Mouse (Mus musculus): ENCODE measurements around the gene Mllt11. TPM values are rescaled to one million over a fixed set of nuclear protein-coding genes. Genes with fewer than 3 reads are reported as not detected.

Mllt11 gene
- polyA plus RNA-seq, 1 experiment from 2014 or later = 17.1 TPM

DNA sequence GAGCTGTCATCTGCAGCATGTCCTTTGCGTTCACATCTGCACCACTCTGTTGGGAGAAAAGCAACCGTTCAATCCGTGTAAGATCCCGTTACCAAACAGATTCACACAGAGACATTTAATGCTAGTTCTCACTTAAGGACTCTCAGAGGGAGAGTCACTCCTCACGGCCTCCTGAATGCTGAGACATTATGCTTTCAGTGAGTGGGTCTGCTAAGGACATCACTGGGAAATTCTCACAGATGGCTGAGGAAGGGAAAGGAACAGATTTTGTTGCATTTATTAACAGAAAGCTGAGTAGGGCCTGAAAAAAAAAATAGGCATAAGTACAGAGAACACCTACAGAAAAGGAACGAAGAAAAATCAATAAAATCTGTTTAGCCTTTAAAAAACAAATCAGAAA lies 28.1 kb downstream of the Mllt11 start:
- H3K36me3 ChIP-seq = peaks cover 90% of the 10 kb centered on the region
- no peaks in the 10 kb centered on the region for H3K4me1 ChIP-seq
- no peak overlapping the region for H3K9ac ChIP-seq
- no peaks in the 10 kb centered on the region for H3K27me3 ChIP-seq
- no peaks in the 10 kb centered on the region for H3K9me3 ChIP-seq
- H3K27ac ChIP-seq = no peak overlapping the region
- no peak overlapping the region for H3K4me2 ChIP-seq (replicated peaks)
- no peak for ATAC-seq (ENCODE audit: low FRiP score, low read depth)
- no peak overlapping the region for H3K4me3 ChIP-seq
- WGBS = 89% methylated on average over 6 of the region's 6 CpGs

DNA sequence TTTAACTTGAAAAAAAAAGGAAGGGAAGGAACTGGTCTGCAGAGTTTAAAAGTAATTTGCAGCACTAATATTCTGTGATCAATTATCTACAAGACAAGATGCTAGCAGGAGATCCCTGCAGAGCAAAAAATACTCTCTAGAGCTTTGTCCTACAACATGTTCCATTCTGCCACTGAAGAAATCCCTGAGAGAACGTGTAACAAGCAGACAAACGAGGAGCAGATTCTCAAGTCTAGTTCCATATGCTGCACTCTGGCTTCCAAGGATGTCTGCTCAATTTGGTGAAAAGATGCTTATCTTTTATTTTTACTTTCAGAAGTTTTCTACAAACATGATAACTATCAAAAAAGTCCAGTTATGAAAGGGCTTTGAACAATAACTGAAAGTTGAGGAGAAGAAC lies 31.4 kb downstream of the Mllt11 start:
- 65% methylated on average over 2 of the region's 2 CpGs for WGBS
- no peak for ATAC-seq (ENCODE audit: low FRiP score, low read depth)
- H3K4me3 ChIP-seq = no peak overlapping the region
- H3K4me2 ChIP-seq (replicated peaks) = no peak overlapping the region
- peaks cover 90% of the 10 kb centered on the region for H3K36me3 ChIP-seq
- H3K27ac ChIP-seq = no peak overlapping the region
- no peaks in the 10 kb centered on the region for H3K27me3 ChIP-seq
- H3K9ac ChIP-seq = no peak overlapping the region
- no peaks in the 10 kb centered on the region for H3K4me1 ChIP-seq
- H3K9me3 ChIP-seq = no peaks in the 10 kb centered on the region

DNA sequence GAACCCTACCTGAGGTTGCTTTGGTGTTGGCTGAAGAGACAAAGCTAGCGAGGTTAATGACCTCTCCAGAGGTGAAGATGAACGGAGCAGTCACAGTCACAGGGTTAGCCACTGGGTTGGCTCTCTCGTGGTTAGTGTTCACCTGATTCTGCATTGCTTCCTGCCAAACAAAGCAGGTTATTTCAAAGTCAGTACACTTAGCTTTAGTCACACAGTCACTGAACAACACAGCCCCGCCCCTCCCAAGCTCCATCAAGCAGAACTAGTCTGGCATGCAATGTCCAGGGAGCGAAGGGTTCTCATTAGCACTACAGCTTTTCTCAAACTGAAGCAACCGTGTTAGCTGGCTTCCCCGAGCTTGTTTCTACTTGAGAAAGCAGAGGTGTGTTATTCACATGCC lies 31.8 kb downstream of the Mllt11 start:
- H3K27me3 ChIP-seq = no peaks in the 10 kb centered on the region
- no peak for ATAC-seq (ENCODE audit: low FRiP score, low read depth)
- WGBS = 87% methylated on average over 7 of the region's 7 CpGs

DNA sequence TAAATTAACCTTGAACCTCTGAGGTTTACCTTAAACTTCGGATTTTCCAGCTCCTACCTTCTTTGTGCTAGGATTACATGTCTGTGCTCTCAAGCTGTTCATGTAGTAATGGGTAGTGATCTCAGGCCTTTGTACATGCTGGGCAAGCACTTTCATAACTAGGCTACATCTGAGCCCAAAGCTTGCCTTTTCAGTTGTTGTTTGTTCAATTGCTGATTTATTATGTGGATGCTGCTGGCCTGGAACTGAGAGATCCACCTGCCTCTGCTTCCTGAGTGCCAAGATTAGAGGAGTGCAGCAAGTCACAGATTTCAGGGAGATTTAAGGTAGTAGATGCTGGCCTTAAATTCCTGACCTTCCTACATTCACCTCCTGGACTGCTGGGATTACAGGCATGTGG lies 32.9 kb downstream of the Mllt11 start:
- Histone ChIP-seq H3K4me1 (no peaks in the 10 kb centered on the region), H3K36me3 (peaks cover 91% of the 10 kb centered on the region), H3K27ac (no peak overlapping the region), H3K9me3 (no peaks in the 10 kb centered on the region), H3K4me3 (no peak overlapping the region), H3K9ac (no peak overlapping the region), H3K4me2 (replicated peaks) (no peak overlapping the region), H3K27me3 (no peaks in the 10 kb centered on the region)
- ATAC-seq (ENCODE audit: low FRiP score, low read depth) = no peak
- WGBS = 84% methylated on average over 1 of the region's 1 CpGs

More for the DNA sequence above, 31.8 kb downstream of the Mllt11 start:
- H3K4me2 ChIP-seq (replicated peaks) = no peak overlapping the region
- H3K9me3 ChIP-seq = no peaks in the 10 kb centered on the region
- H3K36me3 ChIP-seq = peaks cover 90% of the 10 kb centered on the region
- no peaks in the 10 kb centered on the region for H3K4me1 ChIP-seq
- H3K4me3 ChIP-seq = no peak overlapping the region
- no peak overlapping the region for H3K9ac ChIP-seq
- H3K27ac ChIP-seq = no peak overlapping the region

DNA sequence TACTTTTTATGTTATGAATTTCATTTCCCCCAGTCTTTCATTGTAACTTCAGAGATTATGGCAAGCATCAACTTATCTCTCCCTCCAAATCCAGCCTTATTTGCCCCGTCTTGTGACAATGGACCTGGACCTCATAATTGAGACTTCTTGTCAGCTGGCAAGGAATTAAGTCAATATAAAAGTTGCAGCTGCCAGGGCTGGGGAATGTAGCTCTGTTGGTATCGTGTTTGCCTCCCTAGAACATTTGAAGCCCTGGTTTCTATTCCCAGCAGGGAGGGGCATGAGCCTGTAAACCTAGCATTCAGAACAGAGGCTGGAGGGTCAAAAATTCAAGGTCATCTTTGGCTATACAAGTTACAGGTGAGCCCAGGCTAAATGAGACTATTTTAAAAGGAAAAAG lies 36.2 kb downstream of the Mllt11 start:
- H3K9me3 ChIP-seq = no peaks in the 10 kb centered on the region
- no peak overlapping the region for H3K4me2 ChIP-seq (replicated peaks)
- H3K9ac ChIP-seq = no peak overlapping the region
- no peak for ATAC-seq (ENCODE audit: low FRiP score, low read depth)
- H3K36me3 ChIP-seq = peaks cover 78% of the 10 kb centered on the region
- H3K4me3 ChIP-seq = no peak overlapping the region
- H3K27ac ChIP-seq = no peak overlapping the region
- 85% methylated on average over 2 of the region's 2 CpGs for WGBS
- H3K4me1 ChIP-seq = no peaks in the 10 kb centered on the region
- H3K27me3 ChIP-seq = no peaks in the 10 kb centered on the region

DNA sequence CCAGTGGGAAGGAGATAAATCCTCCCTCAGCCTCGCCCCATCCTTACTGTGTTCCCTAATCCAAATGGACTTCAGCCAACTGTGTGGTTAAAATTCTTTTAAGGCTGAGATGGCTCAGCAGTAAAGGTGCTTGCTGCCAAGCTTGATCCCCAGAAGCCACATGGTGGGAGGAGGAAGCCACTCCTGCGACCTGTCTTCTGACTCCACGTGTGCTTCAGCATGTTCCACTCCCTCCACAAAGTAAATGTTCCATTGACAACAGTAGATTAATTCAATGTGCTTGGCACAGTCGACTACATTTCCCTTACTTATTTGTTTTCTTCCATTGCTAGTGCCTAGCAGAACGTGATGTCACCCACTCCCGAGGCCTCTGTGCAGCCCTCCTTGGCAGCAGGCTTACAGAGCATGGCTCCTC lies 37.2 kb downstream of the Mllt11 start:
- Histone ChIP-seq H3K4me2 (replicated peaks) (no peak overlapping the region), H3K4me3 (no peak overlapping the region), H3K9ac (no peak overlapping the region), H3K36me3 (peaks cover 75% of the 10 kb centered on the region), H3K4me1 (no peaks in the 10 kb centered on the region), H3K27me3 (no peaks in the 10 kb centered on the region), H3K27ac (no peak overlapping the region), H3K9me3 (no peaks in the 10 kb centered on the region)
- WGBS = 75% methylated on average over 6 of the region's 6 CpGs
- ATAC-seq (ENCODE audit: low FRiP score, low read depth) = no peak

DNA sequence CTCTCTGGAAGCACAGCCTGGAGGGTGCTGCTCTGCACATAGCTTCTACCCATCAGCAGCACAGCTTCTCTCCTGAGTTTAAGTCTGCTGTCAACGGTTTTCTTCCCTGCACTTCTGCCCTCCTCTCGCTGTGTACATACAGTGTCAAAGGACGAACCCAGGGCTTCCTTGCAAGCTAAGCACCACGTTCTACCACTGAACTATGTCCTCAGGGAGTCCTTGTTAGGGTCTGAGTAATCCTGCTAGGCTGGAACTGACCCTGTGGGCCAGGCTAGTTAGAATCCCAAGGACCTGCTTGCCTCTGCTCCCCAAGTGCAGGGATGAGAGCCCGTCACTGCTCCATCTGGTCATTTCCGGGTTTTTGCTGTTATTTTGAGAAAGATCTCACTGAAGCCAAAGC lies 45.1 kb downstream of the Mllt11 start:
- no peak overlapping the region for H3K9ac ChIP-seq
- no peaks in the 10 kb centered on the region for H3K27me3 ChIP-seq
- no peak overlapping the region for H3K27ac ChIP-seq
- H3K4me2 ChIP-seq (replicated peaks) = no peak overlapping the region
- WGBS = 86% methylated on average over 6 of the region's 6 CpGs
- H3K4me3 ChIP-seq = no peak overlapping the region
- no peaks in the 10 kb centered on the region for H3K9me3 ChIP-seq
- no peak for ATAC-seq (ENCODE audit: low FRiP score, low read depth)
- no peaks in the 10 kb centered on the region for H3K4me1 ChIP-seq
- peaks cover 85% of the 10 kb centered on the region for H3K36me3 ChIP-seq

DNA sequence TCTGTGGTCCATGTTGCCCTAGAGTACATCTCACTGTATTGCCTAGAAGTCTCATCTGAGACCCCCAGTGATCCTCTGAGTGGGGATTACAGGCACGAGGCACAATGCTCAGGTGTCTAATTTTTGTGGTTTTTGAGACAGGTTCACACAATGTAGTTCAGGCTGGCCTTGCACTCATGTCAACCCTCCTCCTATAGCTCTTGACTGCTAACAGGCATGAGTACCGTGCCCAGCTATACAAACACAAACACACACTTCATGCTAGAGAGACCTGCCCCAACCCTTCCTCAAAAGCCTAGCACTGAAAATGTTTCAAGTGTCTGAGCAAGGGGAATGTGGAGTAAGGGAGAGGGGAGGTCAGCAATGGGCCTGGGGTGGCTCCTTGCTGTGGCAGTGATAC lies 45.9 kb downstream of the Mllt11 start:
- no peaks in the 10 kb centered on the region for H3K4me1 ChIP-seq
- no peak for ATAC-seq (ENCODE audit: low FRiP score, low read depth)
- no peak overlapping the region for H3K9ac ChIP-seq
- H3K27ac ChIP-seq = no peak overlapping the region
- no peaks in the 10 kb centered on the region for H3K9me3 ChIP-seq
- peaks cover 83% of the 10 kb centered on the region for H3K36me3 ChIP-seq
- H3K4me2 ChIP-seq (replicated peaks) = no peak overlapping the region
- WGBS = 96% methylated on average over 2 of the region's 2 CpGs
- H3K27me3 ChIP-seq = no peaks in the 10 kb centered on the region
- no peak overlapping the region for H3K4me3 ChIP-seq

DNA sequence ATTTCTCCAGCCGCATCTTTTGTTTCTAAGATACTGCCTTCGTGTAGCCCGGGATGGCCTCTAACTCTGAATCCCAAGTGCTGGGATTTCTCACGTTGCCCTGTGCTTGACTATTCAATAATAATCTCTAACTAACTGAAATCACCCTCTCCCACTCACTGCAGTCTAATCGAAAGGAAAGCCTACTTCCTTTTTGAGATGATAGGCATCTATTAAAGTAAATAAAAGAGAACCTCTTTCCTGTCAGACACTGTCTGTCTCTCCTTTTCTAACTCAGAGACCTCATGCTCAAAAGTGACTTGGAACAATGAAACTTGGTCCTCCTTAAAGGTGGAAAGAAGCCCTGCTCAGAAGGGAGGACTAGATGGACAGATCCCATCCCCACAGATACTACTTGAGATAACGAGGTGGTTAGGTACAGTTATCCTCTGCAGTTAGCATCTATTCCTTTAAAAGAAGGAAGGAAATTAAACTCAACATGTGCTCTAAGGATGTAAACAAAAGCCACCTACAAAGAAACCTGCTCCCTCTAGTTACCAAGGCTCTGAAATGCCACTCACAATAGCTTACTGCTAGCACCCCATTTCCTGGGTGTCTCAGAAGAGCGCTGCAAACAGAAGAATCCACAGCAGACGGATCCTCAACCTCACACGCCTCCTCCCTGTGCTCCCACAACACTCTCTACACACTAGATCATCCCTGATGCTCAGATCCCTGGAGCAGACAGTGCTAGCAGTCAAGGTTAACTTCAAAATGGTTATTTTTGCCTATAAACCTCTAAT lies 47.0 kb downstream of the Mllt11 start:
- Histone ChIP-seq H3K9me3 (no peaks in the 10 kb centered on the region), H3K36me3 (peaks cover 77% of the 10 kb centered on the region), H3K4me3 (no peak overlapping the region), H3K27me3 (no peaks in the 10 kb centered on the region), H3K27ac (no peak overlapping the region), H3K4me2 (replicated peaks) (no peak overlapping the region), H3K4me1 (no peaks in the 10 kb centered on the region), H3K9ac (no peak overlapping the region)
- ATAC-seq (ENCODE audit: low FRiP score, low read depth) = no peak
- WGBS = 90% methylated on average over 9 of the region's 9 CpGs

DNA sequence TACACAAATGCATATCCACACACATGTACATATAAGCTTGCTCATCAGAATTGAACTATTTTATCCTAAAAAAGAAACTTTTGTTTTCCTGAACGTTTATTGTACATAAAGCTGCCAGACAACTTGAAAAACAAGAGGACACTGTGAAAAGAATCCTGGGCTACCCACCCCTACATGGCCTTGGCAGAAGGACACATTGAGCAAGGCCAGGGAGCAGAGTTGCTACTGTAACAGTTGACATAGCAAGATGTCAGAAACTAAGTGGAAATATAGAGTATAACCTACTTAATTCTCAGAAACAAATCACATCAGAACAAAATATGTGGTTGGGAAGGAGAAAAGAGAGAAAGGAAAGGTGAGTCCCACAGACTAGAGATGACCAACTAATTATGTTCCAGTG lies 50.1 kb downstream of the Mllt11 start:
- no peak for ATAC-seq (ENCODE audit: low FRiP score, low read depth)

DNA sequence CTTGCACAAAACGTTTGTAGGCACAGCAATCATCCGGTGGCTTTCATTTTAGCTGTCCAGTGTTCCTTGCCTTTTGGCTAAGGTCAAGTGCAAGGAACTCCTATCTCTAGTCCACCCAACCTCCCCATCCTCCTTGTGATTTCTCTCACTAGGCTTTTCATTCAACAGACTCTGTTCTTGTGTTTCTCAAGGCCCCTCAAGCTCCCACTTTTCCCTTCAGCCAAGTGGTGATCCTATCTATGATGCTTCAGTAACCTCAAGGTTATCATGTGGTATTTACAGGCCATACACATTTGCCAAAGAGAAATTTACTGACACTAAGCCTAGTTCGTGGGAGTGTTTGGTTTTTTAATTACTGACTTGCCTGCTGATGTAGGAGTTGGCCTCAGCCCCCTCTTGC lies 52.1 kb downstream of the Mllt11 start:
- Histone ChIP-seq H3K4me1 (no peaks in the 10 kb centered on the region), H3K4me2 (replicated peaks) (no peak overlapping the region), H3K9ac (no peak overlapping the region), H3K36me3 (peaks cover 28% of the 10 kb centered on the region), H3K27me3 (no peaks in the 10 kb centered on the region), H3K4me3 (no peak overlapping the region), H3K27ac (no peak overlapping the region), H3K9me3 (no peaks in the 10 kb centered on the region)
- ATAC-seq (ENCODE audit: low FRiP score, low read depth) = no peak
- WGBS = 70% methylated on average over 3 of the region's 3 CpGs

More for the DNA sequence above, 50.1 kb downstream of the Mllt11 start:
- peaks cover 46% of the 10 kb centered on the region for H3K36me3 ChIP-seq
- H3K4me2 ChIP-seq (replicated peaks) = no peak overlapping the region
- WGBS = 74% methylated on average over 1 of the region's 1 CpGs
- no peaks in the 10 kb centered on the region for H3K9me3 ChIP-seq
- no peak overlapping the region for H3K27ac ChIP-seq
- no peaks in the 10 kb centered on the region for H3K27me3 ChIP-seq
- H3K4me3 ChIP-seq = no peak overlapping the region
- no peak overlapping the region for H3K9ac ChIP-seq
- H3K4me1 ChIP-seq = no peaks in the 10 kb centered on the region

DNA sequence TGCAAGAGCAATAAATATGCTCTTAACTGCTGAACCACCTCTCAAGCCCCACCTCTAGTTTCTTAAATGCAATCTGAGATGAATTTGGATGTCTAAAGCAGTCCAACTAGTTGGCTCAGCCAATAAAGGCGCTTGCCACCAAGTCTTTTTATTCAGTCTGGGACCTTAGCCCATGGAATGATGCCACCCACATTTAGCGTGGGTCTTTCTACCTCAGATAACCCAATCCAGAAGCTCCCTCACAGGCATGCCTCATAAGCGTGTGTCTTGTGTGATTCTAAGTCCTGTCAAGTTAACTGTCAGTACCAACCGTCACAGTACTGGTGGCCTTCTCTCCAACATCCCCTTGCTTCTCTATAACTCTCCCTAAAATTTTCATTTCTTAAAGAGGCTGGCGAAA lies 53.0 kb downstream of the Mllt11 start:
- ATAC-seq (ENCODE audit: low FRiP score, low read depth) = no peak
- Histone ChIP-seq H3K9ac (no peak overlapping the region), H3K27me3 (peaks cover 3% of the 10 kb centered on the region; the same call in 1 of the 2 replicates), H3K9me3 (no peaks in the 10 kb centered on the region), H3K27ac (no peak overlapping the region), H3K36me3 (peaks cover 18% of the 10 kb centered on the region), H3K4me1 (peaks cover 2% of the 10 kb centered on the region; the same call in 1 of the 2 replicates), H3K4me2 (replicated peaks) (no peak overlapping the region), H3K4me3 (no peak overlapping the region)
- 82% methylated on average over 5 of the region's 5 CpGs for WGBS

DNA sequence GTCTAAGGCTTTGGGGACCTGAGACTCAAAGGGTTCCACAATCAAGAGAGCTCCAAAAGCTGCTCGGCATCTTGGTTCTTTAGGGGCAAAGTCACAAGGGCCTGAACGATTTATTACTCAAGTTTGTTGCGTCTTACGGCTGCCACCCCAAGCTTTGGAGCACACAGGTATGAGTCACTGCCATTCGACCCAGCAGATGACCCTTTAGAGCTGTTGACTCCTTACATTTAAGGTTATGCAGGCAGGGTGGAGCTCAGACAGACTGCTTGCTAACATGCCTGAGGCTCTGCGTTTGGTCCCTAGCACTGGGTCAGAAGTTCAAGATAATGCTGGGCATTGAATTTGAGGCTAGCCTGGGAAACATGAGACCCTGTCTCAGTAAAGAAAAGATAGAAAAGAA lies 54.4 kb downstream of the Mllt11 start:
- H3K36me3 ChIP-seq = peaks cover 18% of the 10 kb centered on the region
- 60% methylated on average over 6 of the region's 6 CpGs for WGBS

More for the DNA sequence above, 54.4 kb downstream of the Mllt11 start:
- Histone ChIP-seq H3K4me3 (no peak overlapping the region), H3K27ac (no peak overlapping the region), H3K27me3 (peaks cover 16% of the 10 kb centered on the region), H3K4me2 (replicated peaks) (no peak overlapping the region), H3K9me3 (no peaks in the 10 kb centered on the region), H3K4me1 (peaks cover 15% of the 10 kb centered on the region), H3K9ac (peak overlapping the region; percentile 39; the same call in 1 of the 2 replicates)
- ATAC-seq (ENCODE audit: low FRiP score, low read depth) = no peak

Measured in limb, embryonic 13.5 days (tissue).